Mouse (Mus musculus) MEL-GATA-1-ER (cell line): ENCODE measurements around the gene Ugt1a8.
"Not testable (repeated sequence)": the region's sequence is repeated elsewhere in the genome, so short reads cannot be mapped to it uniquely, and the experiment has no call there.

Source experiments
- DNase-seq: peaks from one replicate; pipeline ENCODE4 v3.0.0-alpha.2; 2012; ENCODE audit warnings: low read depth; ENCODE audit errors: extremely low read depth

Gene Ugt1a8

DNA sequence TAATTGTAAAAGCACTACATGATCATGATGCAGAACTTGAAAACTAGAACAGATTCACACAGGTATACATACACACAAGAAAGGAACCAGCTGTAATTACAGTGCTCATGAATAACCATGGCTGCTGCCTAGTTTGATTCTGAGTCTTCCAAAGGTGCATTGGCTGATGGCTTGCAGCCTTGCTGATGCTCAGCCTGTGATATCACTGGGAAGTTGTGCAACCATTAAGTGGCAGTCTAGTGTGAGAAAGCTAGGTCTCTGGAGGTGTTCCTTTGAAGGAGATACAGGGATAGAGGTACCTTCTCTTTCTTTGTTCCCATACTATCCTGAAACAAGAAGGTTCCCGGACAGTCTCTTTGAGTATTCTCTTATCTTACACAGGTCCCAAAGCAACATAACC is 131.4 kb downstream of the Ugt1a8 start:
- DNase-seq = no peak

DNA sequence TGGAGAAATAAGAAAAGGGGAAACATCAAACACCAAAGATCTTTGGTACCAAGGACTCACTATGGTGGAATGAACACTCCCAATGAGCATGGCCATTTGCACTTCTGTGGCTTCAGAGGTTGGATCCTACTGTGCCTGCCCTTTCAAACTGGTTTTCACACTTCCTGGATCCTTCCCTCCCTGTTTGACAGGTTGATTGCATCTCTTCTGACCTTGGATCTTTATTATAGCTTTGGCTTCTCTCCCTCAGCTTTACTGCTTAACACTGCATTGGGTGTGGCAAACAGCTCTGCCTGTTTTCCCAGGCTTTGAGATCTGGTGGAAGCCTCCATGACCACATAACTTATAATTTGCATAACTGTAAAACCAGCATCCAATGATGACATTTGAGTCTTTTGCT is 132.7 kb downstream of the Ugt1a8 start:
- DNase-seq = no peak

DNA sequence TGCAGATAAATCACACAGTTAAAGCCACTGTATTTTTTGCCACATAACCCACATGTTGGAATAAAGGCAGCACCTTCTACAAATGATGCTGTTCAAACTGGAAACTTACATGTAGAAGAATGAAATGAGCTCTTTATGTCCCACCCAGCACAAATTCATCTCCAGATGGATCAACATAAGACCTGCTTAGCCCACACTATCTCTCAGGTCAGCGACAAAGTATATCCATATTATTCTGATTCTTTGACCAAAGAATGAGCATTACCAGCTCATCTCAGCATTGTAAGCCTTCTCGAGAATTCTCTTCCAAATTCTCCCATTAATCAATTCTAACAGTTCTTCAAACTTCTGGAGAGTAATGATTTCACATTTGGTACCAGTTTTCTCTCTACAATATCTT is 134.6 kb downstream of the Ugt1a8 start:
- DNase-seq = no peak

DNA sequence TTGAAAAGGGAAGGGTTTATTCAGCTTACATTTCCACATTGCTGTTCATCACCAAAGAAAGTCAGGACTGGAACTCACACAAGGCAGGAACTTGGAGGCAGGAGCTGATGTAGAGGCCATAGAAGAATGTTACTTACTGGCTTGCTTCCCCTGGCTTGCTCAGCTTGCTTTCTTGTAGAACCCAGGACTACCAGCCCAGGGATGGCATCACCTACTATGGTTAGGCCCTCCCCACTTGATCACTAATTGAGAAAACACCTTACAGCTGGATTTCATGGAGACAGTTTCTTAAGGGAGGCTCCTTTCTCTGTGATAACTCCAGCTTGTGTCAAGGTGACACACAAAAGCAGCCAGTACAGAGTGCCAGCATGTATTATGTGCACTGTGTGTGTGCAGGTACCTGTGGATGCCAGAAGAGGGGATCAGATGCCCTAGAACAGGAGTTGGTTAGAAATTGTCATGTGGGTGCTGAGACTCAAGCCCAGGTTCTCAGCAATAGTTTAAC is 135.4 kb downstream of the Ugt1a8 start:
- not testable (repeated sequence) for DNase-seq

DNA sequence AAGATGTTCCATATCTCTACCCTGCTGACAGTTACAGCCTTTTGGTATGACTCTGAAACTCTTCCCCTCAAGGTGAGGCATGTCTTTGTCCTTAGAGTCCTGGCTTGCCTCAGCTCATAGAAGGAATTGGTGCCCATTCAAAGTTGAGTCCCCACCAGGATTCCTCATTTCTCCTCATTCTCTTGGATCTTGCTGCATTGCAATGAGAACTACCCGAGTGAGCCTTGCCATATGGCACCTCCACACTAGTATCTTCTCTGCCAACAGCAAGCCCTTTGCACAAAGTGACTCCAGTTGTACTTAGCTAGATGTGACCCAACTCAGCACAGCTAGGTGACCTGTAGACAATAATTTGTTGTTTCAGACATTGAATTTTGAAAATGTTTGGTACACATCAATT is 136.0 kb downstream of the Ugt1a8 start:
- DNase-seq = no peak

DNA sequence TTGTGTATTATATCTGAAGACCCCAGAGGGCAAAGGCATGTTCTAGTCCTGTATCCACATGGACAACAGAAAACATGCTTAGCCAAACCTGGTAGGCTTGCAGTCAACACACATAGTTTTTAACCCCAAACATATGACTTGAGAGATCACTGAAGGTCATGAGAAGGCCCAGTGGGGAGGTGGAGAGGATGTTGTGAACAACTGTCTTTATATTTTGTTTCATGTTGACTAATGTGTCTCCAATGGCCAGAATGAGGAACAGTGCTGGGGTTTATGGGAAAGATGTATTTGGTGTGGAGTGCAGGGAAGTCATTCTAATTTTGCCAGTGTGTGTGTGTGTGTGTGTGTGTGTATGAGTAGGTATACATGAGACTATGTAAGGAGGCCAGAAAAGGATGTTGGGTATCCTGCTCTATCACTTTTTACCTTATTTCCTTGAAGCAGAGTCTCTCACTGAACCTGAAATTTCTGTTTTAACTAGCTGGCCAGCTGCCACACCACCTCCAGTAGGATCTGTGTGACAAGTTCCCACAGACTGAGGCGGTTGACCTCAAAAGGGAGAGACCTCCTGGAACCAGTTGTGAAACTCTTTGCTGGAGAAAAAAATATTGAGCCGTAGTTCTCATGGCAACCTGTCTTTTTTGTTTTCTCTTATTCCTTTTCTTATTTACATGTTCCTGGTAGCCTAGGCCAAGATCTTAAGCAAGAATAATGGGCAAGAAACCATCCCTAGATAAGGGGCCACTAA is 136.6 kb downstream of the Ugt1a8 start:
- no peak for DNase-seq

DNA sequence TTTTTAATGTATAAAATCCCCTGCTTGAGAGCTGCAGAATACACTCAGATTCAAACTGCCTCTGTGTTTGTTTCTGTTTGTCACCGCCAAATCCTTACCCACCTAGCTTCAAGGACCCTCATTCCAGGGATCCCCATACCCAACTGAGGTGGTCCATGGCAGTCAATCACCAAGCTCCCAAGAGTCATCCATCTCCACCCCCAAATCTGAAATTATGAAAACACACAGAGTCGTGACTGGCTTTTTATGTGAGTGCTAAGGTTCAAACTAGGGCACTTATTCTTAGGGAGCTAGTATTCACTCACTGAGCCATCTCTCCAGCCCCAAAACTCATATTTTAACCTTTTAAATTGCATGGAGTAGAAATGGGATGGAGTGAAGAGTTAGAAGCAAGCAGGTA is 137.7 kb downstream of the Ugt1a8 start:
- not testable (repeated sequence) for DNase-seq

DNA sequence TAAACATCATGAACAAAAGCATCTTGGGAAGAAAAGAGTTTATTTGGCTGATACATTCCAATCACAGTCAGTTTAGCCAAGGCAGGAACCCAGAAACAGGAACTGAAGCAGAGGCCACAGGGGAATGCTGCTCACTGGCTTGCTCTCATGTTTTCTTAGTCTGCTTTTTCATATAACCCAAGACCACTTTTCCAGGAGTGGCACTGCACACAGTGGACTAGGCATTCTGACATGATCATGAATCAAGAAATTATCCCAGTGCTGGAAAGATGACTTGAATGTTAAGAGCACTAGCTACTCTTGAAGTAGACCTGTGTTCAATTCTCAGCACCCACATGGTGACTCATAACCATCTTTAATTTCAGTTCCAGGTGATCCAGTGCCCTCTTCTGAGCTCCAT is 138.1 kb downstream of the Ugt1a8 start:
- no peak for DNase-seq

DNA sequence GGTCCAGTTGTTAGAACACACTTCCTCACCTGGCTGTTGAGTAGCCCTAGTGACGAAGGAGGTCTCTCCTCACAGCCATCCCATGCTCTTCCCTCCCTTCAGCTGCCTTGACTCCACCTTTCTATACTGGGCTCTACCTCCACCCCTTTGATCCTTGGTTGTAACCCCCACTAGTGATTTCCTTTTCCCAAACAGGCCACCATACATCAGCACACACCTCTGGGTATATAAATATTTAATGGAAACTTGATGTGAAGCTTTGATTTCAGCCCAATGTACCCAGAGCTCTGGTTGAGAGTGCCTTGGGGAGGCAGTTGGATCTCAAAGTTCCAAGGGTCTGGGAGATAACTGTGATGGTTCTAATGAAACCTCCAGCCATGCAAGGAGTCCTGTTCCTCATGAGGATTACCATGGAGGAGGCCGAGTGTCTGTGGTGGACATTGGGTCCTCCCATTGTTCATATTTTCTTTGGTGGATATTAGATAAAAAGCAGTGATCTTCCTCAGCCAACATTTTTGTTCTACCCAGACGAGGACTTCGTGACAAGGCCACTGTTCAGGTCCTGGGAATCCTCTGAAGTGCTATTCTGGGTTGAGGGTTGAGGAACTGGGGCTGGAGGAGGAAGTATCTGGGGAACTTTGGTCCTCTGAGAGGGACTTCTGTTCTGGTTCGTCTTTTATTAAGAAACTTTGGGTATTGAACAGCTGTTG is 139.2 kb downstream of the Ugt1a8 start, which contains the start of gene Mroh2a:
Mroh2a (plus strand) TSS at position 317 of the 710 bp plus-strand sequence.
- DNase-seq = no peak

DNA sequence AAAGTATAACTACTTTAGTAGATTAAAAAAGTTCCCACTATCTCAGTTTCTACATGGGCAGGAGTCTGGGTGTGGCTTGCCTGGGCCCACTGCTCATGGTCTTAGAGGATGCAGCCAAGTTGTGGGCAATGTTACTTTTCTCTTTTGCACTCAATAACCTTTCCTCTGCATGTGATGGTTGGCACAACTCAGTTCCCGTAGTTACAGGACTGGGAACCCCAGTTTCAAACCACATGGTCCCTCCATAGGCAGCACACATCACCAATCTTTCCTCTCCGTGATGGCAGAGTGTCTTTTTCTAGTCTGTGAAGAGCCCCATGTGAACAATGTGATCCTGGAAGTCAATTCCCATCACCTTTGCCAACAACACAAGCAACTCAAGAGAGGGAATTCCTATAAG is 139.9 kb downstream of the Ugt1a8 start:
- no peak for DNase-seq

DNA sequence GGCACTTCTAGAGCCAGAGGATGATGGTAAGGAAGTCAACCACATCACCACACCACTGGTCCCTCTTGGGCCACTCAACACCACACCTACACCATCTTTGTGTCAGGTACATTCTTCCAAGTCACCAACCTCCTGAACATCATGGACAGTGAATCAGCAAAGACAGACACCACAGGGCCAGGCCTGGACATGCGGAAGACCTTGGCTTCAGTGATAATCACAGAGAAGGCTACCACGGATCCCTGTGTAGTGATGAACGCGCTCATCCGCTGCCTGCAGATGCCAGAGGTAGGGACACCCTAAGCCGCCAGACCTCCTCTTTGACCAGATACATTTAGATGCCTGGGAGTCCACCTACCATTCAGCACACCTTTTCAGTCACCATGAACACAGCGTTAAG is 140.5 kb downstream of the Ugt1a8 start:
- DNase-seq = no peak

DNA sequence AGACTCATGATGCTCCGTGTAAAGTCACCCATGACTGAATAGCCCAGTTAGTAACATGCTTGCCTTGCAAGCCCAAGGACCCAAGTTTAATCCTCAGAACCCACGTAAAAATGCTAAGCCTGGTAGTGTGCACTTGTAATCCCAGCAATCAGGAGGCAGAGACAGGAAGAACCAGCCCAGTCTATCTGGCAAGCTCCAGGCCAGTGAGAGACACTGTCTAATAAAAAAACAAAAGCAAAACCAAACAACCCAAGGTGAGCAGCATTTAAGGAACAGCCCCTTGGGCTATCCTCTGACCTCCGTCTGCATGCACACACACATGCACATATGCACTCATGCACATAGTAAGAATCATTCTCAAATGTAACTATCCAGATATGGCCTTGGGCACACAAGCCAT is 142.0 kb downstream of the Ugt1a8 start:
- no peak for DNase-seq

DNA sequence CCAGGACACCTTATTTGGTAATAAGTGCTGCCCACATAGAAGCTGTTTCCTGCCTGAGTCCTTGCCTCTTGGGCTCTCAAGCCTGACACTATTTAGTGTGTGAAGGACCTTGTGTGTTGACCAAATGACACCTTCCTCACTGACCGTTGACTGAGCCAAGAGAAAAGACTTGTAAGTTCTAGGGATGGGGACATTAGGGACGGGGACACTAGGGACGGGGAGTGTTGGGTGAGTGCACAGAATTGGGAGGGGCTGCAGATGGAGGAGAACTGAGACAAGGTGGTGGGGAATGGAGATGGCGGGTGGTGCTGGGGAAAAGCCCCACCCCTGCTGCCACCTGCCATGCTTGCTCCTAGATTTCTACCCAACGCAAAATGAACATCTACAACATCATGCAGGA is 142.4 kb downstream of the Ugt1a8 start:
- no peak for DNase-seq

DNA sequence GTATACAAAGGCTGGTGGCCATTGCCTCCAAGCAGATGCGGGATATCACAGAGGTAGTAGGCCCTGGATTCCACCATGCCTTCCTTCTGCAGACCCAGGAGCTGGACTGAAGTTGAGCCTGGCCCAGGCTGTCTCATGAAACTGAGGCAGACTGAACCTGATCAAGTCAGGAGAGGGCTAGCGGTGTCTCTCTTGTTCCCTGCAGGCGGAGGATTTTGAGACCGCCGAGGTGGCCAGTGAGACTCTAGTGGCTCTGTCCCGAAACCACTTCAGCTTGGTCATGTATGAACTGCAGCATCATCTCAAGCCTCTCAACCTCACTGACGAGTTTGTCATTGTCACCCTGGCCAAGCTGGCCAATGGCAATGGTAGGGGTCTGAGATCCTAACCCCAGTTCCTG is 142.8 kb downstream of the Ugt1a8 start:
- DNase-seq = no peak

DNA sequence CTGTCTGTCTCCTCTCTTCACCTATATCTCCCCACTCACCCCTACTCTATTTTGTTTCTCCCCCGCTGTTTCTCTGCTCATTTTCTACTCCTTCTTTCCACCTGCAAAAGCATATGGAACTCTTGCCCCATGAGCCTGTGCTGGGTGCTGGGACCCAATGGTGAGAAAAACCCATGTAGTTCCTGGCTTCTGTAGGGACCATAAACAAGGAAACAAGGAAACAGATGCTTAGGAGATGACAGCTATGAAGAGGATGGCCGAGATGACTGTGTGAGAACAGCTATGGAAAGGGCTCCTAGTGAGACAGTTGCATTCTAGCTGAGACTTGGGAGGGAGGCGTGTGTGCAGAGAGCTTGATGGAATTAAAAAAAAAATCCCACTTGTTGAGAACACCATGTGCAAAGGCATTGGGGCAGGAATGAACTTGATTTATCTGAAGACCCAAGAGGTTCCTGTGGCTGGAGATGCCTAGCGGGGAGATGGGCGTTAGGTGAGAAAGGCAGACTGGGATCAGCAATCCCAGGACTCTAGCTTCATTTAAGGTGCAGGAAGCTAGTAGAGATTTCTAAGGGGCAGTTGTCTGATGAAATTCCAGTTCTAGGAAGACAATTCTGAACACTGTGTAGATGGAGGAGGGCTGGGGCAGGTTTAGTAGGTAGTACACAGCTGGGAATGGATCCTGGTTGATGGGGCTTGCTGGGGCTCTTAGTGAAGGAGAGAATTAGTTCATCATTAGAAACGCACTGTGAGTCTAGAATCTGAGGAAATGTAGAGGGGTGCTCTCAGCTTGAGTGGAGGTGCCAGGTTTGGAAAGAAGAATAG is 143.6 kb downstream of the Ugt1a8 start:
- DNase-seq = no peak

DNA sequence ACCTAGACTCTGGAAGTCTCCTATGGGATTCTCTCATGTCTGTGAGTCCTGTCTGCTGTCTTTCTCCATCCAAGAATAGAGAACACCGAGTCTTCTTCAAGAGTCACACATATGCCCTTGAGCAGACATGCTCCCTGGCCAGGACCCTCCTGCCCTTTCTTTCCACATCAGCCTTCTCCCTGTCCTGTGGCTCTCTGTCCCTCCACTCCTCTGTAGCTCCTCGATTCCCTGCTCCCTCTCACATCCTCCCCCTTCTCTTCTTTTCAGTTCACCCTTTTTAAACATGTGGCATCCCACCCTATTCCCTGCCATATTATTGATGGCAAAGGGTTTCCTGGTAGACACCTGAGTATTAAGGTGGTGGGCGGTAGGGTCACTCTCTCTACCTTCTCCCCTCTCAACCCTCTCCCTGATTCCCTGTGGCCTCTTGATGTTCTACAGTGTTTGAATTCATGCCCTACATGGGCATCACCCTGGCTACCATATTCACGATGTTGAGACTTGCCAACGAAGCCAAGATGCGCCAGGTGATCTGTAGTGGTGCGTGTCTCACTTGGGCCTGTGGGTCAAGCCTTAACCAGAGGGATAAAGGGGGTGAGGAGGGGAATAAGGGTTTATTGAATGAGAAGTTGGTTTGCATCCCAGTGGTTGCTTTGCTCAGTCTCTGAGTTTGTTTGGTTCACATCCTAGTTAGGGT is 144.3 kb downstream of the Ugt1a8 start:
- no peak for DNase-seq

DNA sequence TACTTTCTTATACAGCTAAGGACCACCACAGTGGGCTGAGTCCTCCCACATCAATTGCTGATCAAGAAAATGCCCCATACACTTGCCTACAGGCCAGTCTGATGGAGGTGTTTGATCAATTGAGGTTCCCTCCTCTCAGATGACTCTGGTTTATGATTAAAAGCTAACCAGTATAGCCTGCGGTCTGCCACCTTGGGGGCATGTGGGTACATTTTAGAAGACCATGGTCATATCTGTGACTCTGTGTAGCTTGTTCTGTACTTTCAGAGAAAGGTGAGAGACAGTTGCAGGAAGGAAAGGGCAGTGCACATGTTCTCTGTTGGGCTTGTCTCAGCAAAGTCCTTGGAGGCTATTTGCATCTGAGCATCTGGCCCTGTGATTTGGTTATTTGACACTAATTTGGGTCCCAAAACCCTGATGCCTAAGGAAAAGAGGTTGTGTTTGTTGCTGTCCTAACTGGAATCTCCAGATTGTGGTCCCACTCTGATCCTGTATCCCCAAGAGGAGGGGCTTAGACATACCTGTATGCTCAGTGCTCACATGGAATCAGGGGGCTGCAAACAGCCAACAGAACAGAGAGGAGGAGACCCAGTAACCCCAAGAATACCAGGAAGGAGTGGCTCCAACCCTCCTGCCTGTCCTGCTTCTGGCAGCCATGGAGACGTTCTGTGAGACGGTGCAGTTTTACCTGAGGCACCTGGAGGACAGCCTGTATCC is 145.2 kb downstream of the Ugt1a8 start:
- DNase-seq = no peak

DNA sequence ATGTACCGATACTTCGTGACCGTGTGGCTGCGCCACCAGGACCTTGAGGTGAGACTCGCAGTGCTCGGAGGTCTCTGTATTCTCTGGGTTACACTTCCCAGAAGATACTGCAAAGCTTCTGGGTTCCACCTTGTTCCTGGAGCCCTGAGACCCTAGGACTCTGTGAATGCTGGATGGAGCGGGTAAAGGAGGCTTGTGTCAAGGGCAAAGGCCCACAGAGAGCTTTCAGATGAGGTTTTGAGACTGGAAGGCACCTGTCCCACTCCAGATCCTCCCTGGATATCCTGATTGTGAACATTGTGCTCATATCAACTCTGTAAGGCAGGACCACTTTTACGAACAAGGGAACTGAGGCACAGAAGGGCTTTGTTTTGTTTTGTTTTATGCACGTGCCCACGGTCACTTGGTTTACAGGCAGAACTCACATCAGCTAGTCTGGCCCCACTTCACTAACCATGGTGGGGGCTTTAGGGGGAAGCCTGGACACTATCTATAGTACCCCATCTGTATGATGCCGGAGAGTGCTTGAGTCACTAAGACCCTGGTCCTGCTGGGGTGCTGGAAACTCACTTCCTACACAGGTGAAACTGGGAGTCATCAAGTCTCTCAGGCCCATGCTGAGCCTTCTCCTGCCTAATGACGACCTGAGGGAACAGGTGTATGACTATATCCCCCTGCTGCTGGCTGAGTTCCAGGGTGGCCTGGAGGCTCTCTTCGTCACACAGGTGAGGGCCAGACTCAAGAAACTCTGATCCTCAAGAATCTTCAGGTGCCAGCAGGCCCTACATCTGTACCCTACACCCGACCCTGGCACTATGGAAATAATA is 146.0 kb downstream of the Ugt1a8 start:
- no peak for DNase-seq

DNA sequence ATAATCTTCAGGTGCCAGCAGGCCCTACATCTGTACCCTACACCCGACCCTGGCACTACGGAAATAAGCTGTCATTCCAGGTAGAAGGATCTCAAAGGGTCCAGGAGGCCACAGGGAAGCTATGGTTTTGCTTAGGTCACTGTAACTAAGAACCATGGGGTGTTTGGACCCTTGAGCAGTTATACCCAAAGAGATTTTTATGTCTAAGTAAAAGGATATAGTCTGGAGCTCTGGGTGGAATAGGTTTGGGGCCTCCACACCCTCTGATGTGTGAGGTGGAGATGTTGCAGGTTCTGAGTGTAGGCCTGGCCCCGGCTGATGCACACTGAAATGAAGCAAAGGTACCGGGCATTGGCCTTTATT is 146.6 kb downstream of the Ugt1a8 start:
- no peak for DNase-seq

DNA sequence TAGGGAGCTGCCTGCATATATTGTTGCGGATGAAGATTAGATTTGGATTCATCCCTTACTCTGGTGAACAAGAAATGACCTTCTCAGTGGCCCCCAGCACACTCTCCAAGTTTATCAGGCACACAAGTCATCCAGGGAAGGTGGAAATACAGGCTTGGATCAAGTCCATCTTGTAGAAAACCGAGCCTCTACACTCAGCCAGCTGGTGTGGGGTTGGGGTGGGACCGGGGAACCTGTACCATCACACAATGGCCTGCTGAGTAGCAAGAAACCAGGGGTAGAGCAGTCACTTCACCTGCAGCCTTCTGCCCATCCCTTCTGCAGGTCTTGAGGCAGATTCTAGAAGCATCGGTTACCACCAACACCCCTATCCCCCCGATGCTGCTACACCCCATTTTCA is 147.0 kb downstream of the Ugt1a8 start:
- no peak for DNase-seq
